Mouse (Mus musculus) kidney, postnatal 0 days (tissue): Measurements from ENCODE around the gene Pacsin3. TPM values are rescaled to one million over a fixed set of nuclear protein-coding genes. Genes with fewer than 3 reads are reported as not detected.

ENCODE experiments used
- ATAC-seq: fragments of 200-750 bp; cut with Nextera tagmentation; replicated peaks from 2 replicates; pipeline ENCODE4 v1.8.0; 2017; ENCODE audit warnings: low read depth, moderate number of reproducible peaks, moderate TSS enrichment, moderate library complexity; ENCODE audit not compliant: low FRiP score
- DNase-seq: peaks from one replicate; pipeline ENCODE4 v3.0.0-alpha.2; 2016; ENCODE audit warnings: low spot score
- H3K27ac ChIP-seq: fragments of 300-500 bp; sonication (generic); 2 replicates; pipeline ENCODE4 v1.5.1; 2014; ENCODE audit warnings: mild to moderate bottlenecking
- H3K27me3 ChIP-seq: fragments of 300-500 bp; sonication (generic); 2 replicates; pipeline ENCODE4 v1.6.1; 2014; ENCODE audit warnings: low read length, mixed read lengths; ENCODE audit not compliant: insufficient read depth
- H3K36me3 ChIP-seq: fragments of 300-500 bp; sonication (generic); 2 replicates; pipeline ENCODE4 v1.6.1; 2014; ENCODE audit warnings: low read length, mixed read lengths; ENCODE audit not compliant: insufficient read depth
- H3K4me1 ChIP-seq: fragments of 300-500 bp; sonication (generic); replicated peaks from 2 replicates; pipeline ENCODE4 v1.6.1; 2014; ENCODE audit warnings: antibody characterized with exemption, low read length, mixed read lengths; ENCODE audit not compliant: insufficient read depth
- H3K4me2 ChIP-seq: fragments of 300-500 bp; sonication (generic); 2 replicates; pipeline ENCODE4 v1.6.1; 2014; ENCODE audit warnings: mild to moderate bottlenecking, low read length, moderate library complexity, mixed read lengths
- H3K4me3 ChIP-seq: fragments of 300-500 bp; sonication (generic); replicated peaks from 2 replicates; pipeline ENCODE4 v1.5.1; 2014; ENCODE audit warnings: low read depth, low read length
- H3K9ac ChIP-seq: fragments of 300-500 bp; sonication (generic); 2 replicates; pipeline ENCODE4 v1.6.1; 2014; ENCODE audit warnings: low read depth, low read length
- H3K9me3 ChIP-seq: fragments of 300-500 bp; sonication (generic); replicated peaks from 2 replicates; pipeline ENCODE4 v1.6.1; 2016; ENCODE audit warnings: low read length, inconsistent platforms, mixed read lengths
- CTCF ChIP-seq: IDR thresholded peaks from 2 replicates; pipeline ENCODE4 v1.5.1; 2016; ENCODE audit warnings: antibody characterized with exemption, low read depth, mild to moderate bottlenecking, moderate library complexity
- WGBS: fragments of 180-500 bp; shearing (Covaris S2); extraction: QIAGEN DNeasy Blood & Tissue Kit; methylation state at CpG from one replicate; pipeline ENCODE4 v1.1.7; 2014; 5-methylcytosine and 5-hydroxymethylcytosine counted together
- polyA plus RNA-seq: library from polyadenylated mRNA; unstranded; fragments of >200 nt; fragmentation: Nextera tagmentation; extraction: Ambion mirVana; gene quantifications from 2 replicates; pipeline ENCODE4 v1.2.1, GENCODE M21; 2015

The Pacsin3 gene
- polyA plus RNA-seq, 1 experiment from 2014 or later: 32.7 TPM

- 94% methylated on average over 3 of the region's 3 CpGs for WGBS
- no peak overlapping the region for H3K4me3 ChIP-seq
- H3K27ac ChIP-seq: no peak overlapping the region
- ATAC-seq (no peak), DNase-seq (no peak)
- TF ChIP-seq CTCF: no peak
- H3K27me3 ChIP-seq: no peaks in the 10 kb centered on the region
- H3K4me1 ChIP-seq: peaks cover 8% of the 10 kb centered on the region; the same call in 1 of the 2 replicates
- H3K36me3 ChIP-seq: peaks cover 59% of the 10 kb centered on the region
- H3K4me2 ChIP-seq: no peak overlapping the region
- no peaks in the 10 kb centered on the region for H3K9me3 ChIP-seq
- H3K9ac ChIP-seq: no peak overlapping the region
Observed at GRCm38 (mm10) chr2:91268042-91268441, 12.3 kb downstream of the Pacsin3 start.

GRCm38 (mm10) chr2:91268706-91269105 lies 13.0 kb downstream of the Pacsin3 start:
- H3K36me3 ChIP-seq: peaks cover 61% of the 10 kb centered on the region
- H3K9me3 ChIP-seq: no peaks in the 10 kb centered on the region
- no peak overlapping the region for H3K9ac ChIP-seq
- no peak for ATAC-seq
- TF ChIP-seq CTCF: no peak
- no peaks in the 10 kb centered on the region for H3K27me3 ChIP-seq
- no peak overlapping the region for H3K4me3 ChIP-seq
- H3K27ac ChIP-seq: no peak overlapping the region
- WGBS: 77% methylated on average over 2 of the region's 2 CpGs
- H3K4me2 ChIP-seq: no peak overlapping the region
- peaks cover 8% of the 10 kb centered on the region; the same call in 1 of the 2 replicates for H3K4me1 ChIP-seq
- DNase-seq: no peak

GRCm38 (mm10) chr2:91269687-91270133 lies 14.0 kb downstream of the Pacsin3 start:
- ATAC-seq (no peak), DNase-seq (no peak)
- no peak overlapping the region for H3K27ac ChIP-seq
- no peaks in the 10 kb centered on the region for H3K27me3 ChIP-seq
- TF ChIP-seq CTCF: no peak
- 92% methylated on average over 8 of the region's 8 CpGs for WGBS
- no peaks in the 10 kb centered on the region for H3K9me3 ChIP-seq
- H3K4me2 ChIP-seq: no peak overlapping the region
- H3K4me1 ChIP-seq: no peaks in the 10 kb centered on the region; the same call in 1 of the 2 replicates
- no peak overlapping the region for H3K9ac ChIP-seq
- no peak overlapping the region for H3K4me3 ChIP-seq
- H3K36me3 ChIP-seq: peaks cover 71% of the 10 kb centered on the region

GRCm38 (mm10) chr2:91278749-91279371 lies 23.1 kb downstream of the Pacsin3 start:
- ATAC-seq (peak; percentile 61), DNase-seq (peak; percentile 83)
- peak; percentile 81 for TF ChIP-seq CTCF
- Histone ChIP-seq H3K27me3 (no peaks in the 10 kb centered on the region), H3K4me3 (no peak overlapping the region), H3K9ac (no peak overlapping the region), H3K36me3 (peaks cover 29% of the 10 kb centered on the region), H3K4me1 (no peaks in the 10 kb centered on the region), H3K4me2 (no peak overlapping the region), H3K27ac (no peak overlapping the region), H3K9me3 (no peaks in the 10 kb centered on the region)
- WGBS: 30% methylated on average over 10 of the region's 10 CpGs

DNA sequence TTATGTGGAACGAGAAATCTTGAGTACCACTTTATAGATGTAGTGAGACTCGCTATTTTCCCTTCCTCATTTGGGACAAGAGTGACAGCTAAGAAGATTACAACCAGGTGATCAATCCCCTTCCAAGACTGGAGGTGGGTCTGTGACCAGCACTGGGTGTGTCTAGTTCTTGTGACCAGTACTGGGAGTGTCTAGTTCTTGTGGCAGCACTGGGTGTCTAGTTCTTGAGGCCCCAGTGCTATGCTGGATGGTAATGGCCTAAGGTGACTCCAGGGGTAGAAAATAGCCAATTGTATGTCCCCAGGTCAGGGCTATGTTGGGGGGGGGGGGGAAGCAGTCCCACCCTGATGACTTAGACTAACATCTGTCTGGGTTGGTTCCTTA lies 23.6 kb downstream of the Pacsin3 start:
- peak; percentile 24; the same call in 1 of the 2 replicates for ATAC-seq
- Histone ChIP-seq H3K4me1 (no peaks in the 10 kb centered on the region), H3K27me3 (no peaks in the 10 kb centered on the region), H3K4me3 (no peak overlapping the region), H3K4me2 (no peak overlapping the region), H3K9me3 (no peaks in the 10 kb centered on the region), H3K9ac (no peak overlapping the region), H3K27ac (no peak overlapping the region), H3K36me3 (peaks cover 24% of the 10 kb centered on the region)
- 68% methylated on average over 2 of the region's 2 CpGs for WGBS
- DNase-seq: no peak
- TF ChIP-seq CTCF: no peak

DNA sequence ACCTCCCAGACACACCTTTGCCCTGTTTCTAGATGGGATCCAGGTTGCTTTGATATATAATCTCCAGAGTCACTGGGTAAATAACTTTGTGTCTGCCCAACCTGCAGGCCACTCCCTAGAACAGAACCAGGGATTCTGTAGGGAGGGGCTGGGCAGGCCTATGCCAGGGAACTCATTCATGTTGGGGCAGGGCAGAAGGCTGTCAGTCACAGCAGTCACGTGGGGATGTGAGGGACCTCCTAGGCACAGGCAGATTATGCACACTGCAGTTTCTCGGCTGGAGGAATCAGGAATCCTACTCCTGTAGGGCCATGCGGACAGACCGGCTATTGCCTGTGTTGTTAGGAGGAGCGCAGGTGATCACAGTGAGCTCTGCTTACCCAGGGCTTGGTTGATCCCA lies 25.6 kb downstream of the Pacsin3 start:
- TF ChIP-seq CTCF: no peak
- peak; percentile 77 for ATAC-seq
- no peak overlapping the region for H3K27ac ChIP-seq
- H3K9me3 ChIP-seq: no peaks in the 10 kb centered on the region
- H3K4me1 ChIP-seq: no peaks in the 10 kb centered on the region
- H3K36me3 ChIP-seq: 0 out of 2 replicates have a peak, but pooled peaks cover 5% of the 10 kb centered on the region
- H3K4me3 ChIP-seq: no peak overlapping the region
- peak; percentile 36 for DNase-seq
- no peak overlapping the region for H3K4me2 ChIP-seq
- no peaks in the 10 kb centered on the region for H3K27me3 ChIP-seq
- no peak overlapping the region for H3K9ac ChIP-seq
- WGBS: 37% methylated on average over 5 of the region's 5 CpGs

- H3K27me3 ChIP-seq: no peaks in the 10 kb centered on the region
- WGBS: 63% methylated on average over 3 of the region's 3 CpGs
- H3K4me3 ChIP-seq: no peak overlapping the region
- no peak overlapping the region for H3K4me2 ChIP-seq
- no peaks in the 10 kb centered on the region for H3K9me3 ChIP-seq
- H3K9ac ChIP-seq: no peak overlapping the region
- no peak for TF ChIP-seq CTCF
- no peaks in the 10 kb centered on the region for H3K4me1 ChIP-seq
- H3K36me3 ChIP-seq: no peaks in the 10 kb centered on the region
- ATAC-seq (no peak), DNase-seq (no peak)
- no peak overlapping the region for H3K27ac ChIP-seq
Observed at GRCm38 (mm10) chr2:91283972-91284371, 28.2 kb downstream of the Pacsin3 start.
